Mouse (Mus musculus): ENCODE data around the gene Rbm41. TPM values are rescaled to one million over a fixed set of nuclear protein-coding genes. Genes with fewer than 3 reads are reported as not detected.

Rbm41 gene
- 6.9 and 9.7 TPM in 2 replicates for total RNA-seq (2014; rRNA removed)
- polyA plus RNA-seq (2015; fragmentation: Nextera tagmentation; extraction: Ambion mirVana): 2.3 and 3.1 TPM in 2 replicates

- DNase-seq (ENCODE audit: low spot score) (peak; percentile 65), ATAC-seq (ENCODE audit: low FRiP score) (peak; percentile 88)
- Histone ChIP-seq H3K9me3 (ENCODE audit: low read length) (no peaks in the 10 kb centered on the region), H3K27ac (ENCODE audit: low read depth, low read length) (no peak within 1 kb of the TSS), H3K4me3 (ENCODE audit: low read depth, low read length) (peak within 1 kb of the TSS; percentile 54), H3K36me3 (ENCODE audit: insufficient read depth, low read length) (no peaks in the 10 kb centered on the region; the same call in 1 of the 2 replicates), H3K27me3 (ENCODE audit: insufficient read depth, low read length) (no peaks in the 10 kb centered on the region; the same call in 1 of the 2 replicates), H3K4me1 (ENCODE audit: insufficient read depth, low read length) (no peaks in the 10 kb centered on the region), H3K9ac (replicated peaks; ENCODE audit: low read length, poor library complexity, severe bottlenecking) (peak within 1 kb of the TSS; percentile 64), H3K4me2 (ENCODE audit: low read depth, low read length, poor library complexity, severe bottlenecking) (peak within 1 kb of the TSS; percentile 51)
- 15% methylated on average over 25 of the region's 25 CpGs for WGBS
- TF ChIP-seq CTCF (IDR thresholded peaks at IDR 0.05): no peak
Observed at GRCm38 (mm10) chrX:139997740-139998690, at the start of gene Rbm41. Rbm41 (minus strand) TSS chrX:139998595.

- Histone ChIP-seq H3K27me3 (ENCODE audit: insufficient read depth, low read length) (no peaks in the 10 kb centered on the region; the same call in 1 of the 2 replicates), H3K4me1 (ENCODE audit: insufficient read depth, low read length) (no peaks in the 10 kb centered on the region), H3K36me3 (ENCODE audit: insufficient read depth, low read length) (no peaks in the 10 kb centered on the region; the same call in 1 of the 2 replicates), H3K27ac (ENCODE audit: low read depth, low read length) (no peak overlapping the region), H3K4me3 (ENCODE audit: low read depth, low read length) (peak overlapping the region; percentile 54; the same call in 1 of the 2 replicates), H3K4me2 (ENCODE audit: low read depth, low read length, poor library complexity, severe bottlenecking) (no peak overlapping the region), H3K9me3 (ENCODE audit: low read length) (no peaks in the 10 kb centered on the region), H3K9ac (replicated peaks; ENCODE audit: low read length, poor library complexity, severe bottlenecking) (no peak overlapping the region)
- WGBS: 69% methylated on average over 4 of the region's 4 CpGs
- TF ChIP-seq CTCF (IDR thresholded peaks at IDR 0.05): no peak
- ATAC-seq (ENCODE audit: low FRiP score): no peak; the same call in 1 of the 2 replicates
- no peak for DNase-seq (ENCODE audit: low spot score)
Observed at GRCm38 (mm10) chrX:139998691-139999065, 283 bp upstream of the Rbm41 start.

- no peak overlapping the region for H3K9ac ChIP-seq (replicated peaks; ENCODE audit: low read length, poor library complexity, severe bottlenecking)
- H3K9me3 ChIP-seq (ENCODE audit: low read length): no peaks in the 10 kb centered on the region
- H3K36me3 ChIP-seq (ENCODE audit: insufficient read depth, low read length): no peaks in the 10 kb centered on the region
- 81% methylated on average over 5 of the region's 5 CpGs for WGBS
- no peak overlapping the region for H3K4me2 ChIP-seq (ENCODE audit: low read depth, low read length, poor library complexity, severe bottlenecking)
- DNase-seq (ENCODE audit: low spot score) (no peak), ATAC-seq (ENCODE audit: low FRiP score) (no peak)
- H3K4me1 ChIP-seq (ENCODE audit: insufficient read depth, low read length): no peaks in the 10 kb centered on the region
- no peak overlapping the region for H3K4me3 ChIP-seq (ENCODE audit: low read depth, low read length)
- no peak for TF ChIP-seq CTCF (IDR thresholded peaks at IDR 0.05)
- H3K27ac ChIP-seq (ENCODE audit: low read depth, low read length): no peak overlapping the region
- H3K27me3 ChIP-seq (ENCODE audit: insufficient read depth, low read length): no peaks in the 10 kb centered on the region
Observed at GRCm38 (mm10) chrX:139982115-139982514, 16.3 kb downstream of the Rbm41 start.

- H3K4me2 ChIP-seq (ENCODE audit: low read depth, low read length, poor library complexity, severe bottlenecking): no peak overlapping the region
- no peaks in the 10 kb centered on the region for H3K27me3 ChIP-seq (ENCODE audit: insufficient read depth, low read length)
- H3K4me3 ChIP-seq (ENCODE audit: low read depth, low read length): no peak overlapping the region
- no peaks in the 10 kb centered on the region for H3K9me3 ChIP-seq (ENCODE audit: low read length)
- no peaks in the 10 kb centered on the region for H3K36me3 ChIP-seq (ENCODE audit: insufficient read depth, low read length)
- WGBS: 88% methylated on average over 1 of the region's 1 CpGs
- no peaks in the 10 kb centered on the region for H3K4me1 ChIP-seq (ENCODE audit: insufficient read depth, low read length)
- H3K9ac ChIP-seq (replicated peaks; ENCODE audit: low read length, poor library complexity, severe bottlenecking): no peak overlapping the region
- no peak overlapping the region for H3K27ac ChIP-seq (ENCODE audit: low read depth, low read length)
- TF ChIP-seq CTCF (IDR thresholded peaks at IDR 0.05): no peak
- ATAC-seq (ENCODE audit: low FRiP score): no peak
- DNase-seq (ENCODE audit: low spot score): no peak
Observed at GRCm38 (mm10) chrX:139933507-139933906, 64.9 kb downstream of the Rbm41 start.

- H3K36me3 ChIP-seq (ENCODE audit: insufficient read depth, low read length): no peaks in the 10 kb centered on the region
- no peaks in the 10 kb centered on the region for H3K9me3 ChIP-seq (ENCODE audit: low read length)
- ATAC-seq (ENCODE audit: low FRiP score) (peak; percentile 52; the same call in 1 of the 2 replicates), DNase-seq (ENCODE audit: low spot score) (peak; percentile 56)
- H3K4me3 ChIP-seq (ENCODE audit: low read depth, low read length): no peak overlapping the region
- H3K4me1 ChIP-seq (ENCODE audit: insufficient read depth, low read length): no peaks in the 10 kb centered on the region
- H3K4me2 ChIP-seq (ENCODE audit: low read depth, low read length, poor library complexity, severe bottlenecking): no peak overlapping the region
- peak; percentile 73 for TF ChIP-seq CTCF (IDR thresholded peaks at IDR 0.05)
- no peaks in the 10 kb centered on the region for H3K27me3 ChIP-seq (ENCODE audit: insufficient read depth, low read length)
- H3K9ac ChIP-seq (replicated peaks; ENCODE audit: low read length, poor library complexity, severe bottlenecking): no peak overlapping the region
- 62% methylated on average over 3 of the region's 3 CpGs for WGBS
- H3K27ac ChIP-seq (ENCODE audit: low read depth, low read length): no peak overlapping the region
Observed at GRCm38 (mm10) chrX:139932472-139932871, 65.9 kb downstream of the Rbm41 start.

GRCm38 (mm10) chrX:139920572-139920971 lies 77.8 kb downstream of the Rbm41 start:
- no peaks in the 10 kb centered on the region for H3K36me3 ChIP-seq (ENCODE audit: insufficient read depth, low read length)
- no peak overlapping the region for H3K4me3 ChIP-seq (ENCODE audit: low read depth, low read length)
- no peak for ATAC-seq (ENCODE audit: low FRiP score)
- H3K9me3 ChIP-seq (ENCODE audit: low read length): no peaks in the 10 kb centered on the region
- TF ChIP-seq CTCF (IDR thresholded peaks at IDR 0.05): no peak
- DNase-seq (ENCODE audit: low spot score): no peak
- H3K9ac ChIP-seq (replicated peaks; ENCODE audit: low read length, poor library complexity, severe bottlenecking): no peak overlapping the region
- H3K27ac ChIP-seq (ENCODE audit: low read depth, low read length): no peak overlapping the region
- no peaks in the 10 kb centered on the region for H3K4me1 ChIP-seq (ENCODE audit: insufficient read depth, low read length)
- H3K27me3 ChIP-seq (ENCODE audit: insufficient read depth, low read length): no peaks in the 10 kb centered on the region
- WGBS: 77% methylated on average over 4 of the region's 4 CpGs
- no peak overlapping the region for H3K4me2 ChIP-seq (ENCODE audit: low read depth, low read length, poor library complexity, severe bottlenecking)
